In genomic region chr5:75083061-75083460, GRCm38 (mm10) we compare ENCODE assay signal across 15 mouse cellular contexts. TPM values are rescaled to one million over a fixed set of nuclear protein-coding genes. Genes with fewer than 3 reads are reported as not detected.
DNase-seq lines count a peak whose midpoint lies in the region; ATAC-seq lines count a peak whose summit lies in the region.
"Had no signal": no experiment of that assay in that cellular context is flagged by ENCODE, and none has a peak within 500 bp of the region (broad histone marks: within the 10 kb centered on the region; RNA-seq: fewer than 3 reads in every experiment).

No protein-coding gene starts in this region.

- H3K36me3 ChIP-seq in heart, embryonic 13.5 days: no peaks in the 10 kb centered on the region
- H3K36me3 ChIP-seq in heart, embryonic 11.5 days (ENCODE audit: control insufficient read depth, insufficient read depth, low read length): no peaks in the 10 kb centered on the region
- no peaks in the 10 kb centered on the region for H3K36me3 ChIP-seq in forebrain, embryonic 13.5 days (ENCODE audit: poor library complexity, severe bottlenecking)
- no peaks in the 10 kb centered on the region for H3K36me3 ChIP-seq in midbrain, embryonic 12.5 days
- H3K36me3 ChIP-seq: liver, embryonic 15.5 days had no signal

- H3K4me3 ChIP-seq in heart, embryonic 13.5 days: no peak overlapping the region
- H3K4me3 ChIP-seq in heart, embryonic 11.5 days (ENCODE audit: low read depth, low read length): no peak overlapping the region; the same call in 1 of the 2 replicates
- H3K4me3 ChIP-seq in forebrain, embryonic 13.5 days: peak overlapping the region; percentile 14; the same call in 1 of the 2 replicates
- 0 out of 2 replicates have a peak overlapping the region, but pooled peaks have one; percentile 7 for H3K4me3 ChIP-seq in midbrain, embryonic 12.5 days
- H3K4me3 ChIP-seq: liver, embryonic 15.5 days had no signal

- WGBS in heart, embryonic 13.5 days: 2% methylated on average over 14 of the region's 14 CpGs
- WGBS in heart, embryonic 11.5 days (ENCODE audit: insufficient replicate concordance): under 1% methylated on average over 14 of the region's 14 CpGs
- 0% methylated on average over 14 of the region's 14 CpGs for WGBS in forebrain, embryonic 13.5 days
- under 1% methylated on average over 13 of the region's 14 CpGs for WGBS in midbrain, embryonic 12.5 days

- peaks cover 99% of the 10 kb centered on the region for H3K27me3 ChIP-seq in heart, embryonic 13.5 days (replicated peaks)
- peaks cover 90% of the 10 kb centered on the region for H3K27me3 ChIP-seq in heart, embryonic 11.5 days (ENCODE audit: control insufficient read depth, insufficient read depth, low read length)
- H3K27me3 ChIP-seq in forebrain, embryonic 13.5 days: peaks cover 97% of the 10 kb centered on the region
- peaks cover 95% of the 10 kb centered on the region for H3K27me3 ChIP-seq in midbrain, embryonic 12.5 days

- no peaks in the 10 kb centered on the region for H3K9me3 ChIP-seq in heart, embryonic 13.5 days
- H3K9me3 ChIP-seq in heart, embryonic 11.5 days (replicated peaks; ENCODE audit: control insufficient read depth, low read length): no peaks in the 10 kb centered on the region
- H3K9me3 ChIP-seq in forebrain, embryonic 13.5 days (replicated peaks): no peaks in the 10 kb centered on the region
- no peaks in the 10 kb centered on the region for H3K9me3 ChIP-seq in midbrain, embryonic 12.5 days
- H3K9me3 ChIP-seq: liver, embryonic 15.5 days had no signal

- no peak overlapping the region for H3K27ac ChIP-seq in heart, embryonic 13.5 days (replicated peaks)
- no peak overlapping the region for H3K27ac ChIP-seq in heart, embryonic 11.5 days (ENCODE audit: low read depth, low read length)
- peak overlapping the region; percentile 54 for H3K27ac ChIP-seq in forebrain, embryonic 13.5 days
- no peak overlapping the region for H3K27ac ChIP-seq in midbrain, embryonic 12.5 days (replicated peaks)
- H3K27ac ChIP-seq: liver, embryonic 15.5 days had no signal

- peak; percentile 29 for DNase-seq in ZHBTc4 (ENCODE audit: low read depth, low spot score)
- DNase-seq in layer of hippocampus, adult 9-11 months: no peak
- no peak for DNase-seq in thymus, postnatal 25 days
- DNase-seq in cerebellum, adult 11 months: no peak
- DNase-seq: adrenal gland, postnatal 14 days; cerebellum, adult 11-12 months; heart, adult 11 months had no signal

- peaks cover 17% of the 10 kb centered on the region for H3K4me1 ChIP-seq in heart, embryonic 13.5 days
- H3K4me1 ChIP-seq in heart, embryonic 11.5 days (ENCODE audit: control insufficient read depth, insufficient read depth, low read length): no peaks in the 10 kb centered on the region; the same call in 1 of the 2 replicates
- peaks cover 51% of the 10 kb centered on the region for H3K4me1 ChIP-seq in forebrain, embryonic 13.5 days
- H3K4me1 ChIP-seq in midbrain, embryonic 12.5 days: peaks cover 41% of the 10 kb centered on the region
- H3K4me1 ChIP-seq: liver, embryonic 15.5 days had no signal

- H3K4me2 ChIP-seq in heart, embryonic 13.5 days: peak overlapping the region; percentile 28; the same call in 1 of the 2 replicates
- H3K4me2 ChIP-seq in heart, embryonic 11.5 days: no peak overlapping the region
- H3K4me2 ChIP-seq in forebrain, embryonic 13.5 days: peak overlapping the region; percentile 59
- H3K4me2 ChIP-seq in midbrain, embryonic 12.5 days (replicated peaks): peak overlapping the region; percentile 23; the same call in 1 of the 2 replicates
- H3K4me2 ChIP-seq: liver, embryonic 15.5 days had no signal

- no peak for ATAC-seq in heart, embryonic 13.5 days (ENCODE audit: extremely low read depth, insufficient number of reproducible peaks, low FRiP score, low TSS enrichment)
- no peak for ATAC-seq in heart, embryonic 11.5 days (replicated peaks; ENCODE audit: insufficient number of reproducible peaks, low FRiP score, low TSS enrichment)
- ATAC-seq in forebrain, embryonic 13.5 days: peak; percentile 32; the same call in 1 of the 2 replicates
- ATAC-seq in midbrain, embryonic 12.5 days (ENCODE audit: low FRiP score, low read depth): no peak

- H3K9ac ChIP-seq in heart, embryonic 13.5 days: no peak overlapping the region
- no peak overlapping the region for H3K9ac ChIP-seq in heart, embryonic 11.5 days (ENCODE audit: low read depth, low read length)
- no peak overlapping the region for H3K9ac ChIP-seq in forebrain, embryonic 13.5 days
- H3K9ac ChIP-seq in midbrain, embryonic 12.5 days (replicated peaks): no peak overlapping the region
- H3K9ac ChIP-seq: liver, embryonic 15.5 days had no signal

RNA-seq across cellular contexts. Expression of gene Gsx2, which starts 7.7 kb away (rescaled TPM):
- polyA plus RNA-seq in heart, embryonic 13.5 days (2015; fragmentation: Nextera tagmentation; extraction: Ambion mirVana): not detected in 2 replicates
- not detected in 2 replicates for polyA plus RNA-seq in heart, embryonic 11.5 days (2014; fragmentation: Nextera tagmentation; extraction: Ambion mirVana)
- polyA plus RNA-seq in forebrain, embryonic 13.5 days (2015; fragmentation: Nextera tagmentation; extraction: Ambion mirVana): 11.7 and 14.0 TPM in 2 replicates
- polyA plus RNA-seq in midbrain, embryonic 12.5 days (2016; fragmentation: Nextera tagmentation; extraction: Ambion mirVana): 3.6 TPM in 2 replicates
- polyA plus RNA-seq: C2C12; intestine, embryonic 14.5 days; liver, embryonic 15.5 days; urinary bladder, adult 2 months had no signal

RNA-seq across cellular contexts. Expression of gene Chic2, which starts 38.5 kb away (rescaled TPM):
- polyA plus RNA-seq in heart, embryonic 13.5 days (2015; fragmentation: Nextera tagmentation; extraction: Ambion mirVana): 18.6 and 24.8 TPM in 2 replicates
- polyA plus RNA-seq in heart, embryonic 11.5 days (2014; fragmentation: Nextera tagmentation; extraction: Ambion mirVana): 28.7 and 28.8 TPM in 2 replicates
- polyA plus RNA-seq in forebrain, embryonic 13.5 days (2015; fragmentation: Nextera tagmentation; extraction: Ambion mirVana): 30.9 and 37.7 TPM in 2 replicates
- polyA plus RNA-seq in midbrain, embryonic 12.5 days (2016; fragmentation: Nextera tagmentation; extraction: Ambion mirVana): 33.3 and 44.7 TPM in 2 replicates

Comparison
In these comparisons a context has a peak if more than half of its experiments do, and no peak if none do; other contexts are left out.
1. H3K4me3 ChIP-seq: peak in forebrain, embryonic 13.5 days (single experiment) and midbrain, embryonic 12.5 days (single experiment); none in heart, embryonic 13.5 days (single experiment) and heart, embryonic 11.5 days (single experiment).